Comparison of ENCODE assay signal across 17 mouse cellular contexts in the genomic region with DNA sequence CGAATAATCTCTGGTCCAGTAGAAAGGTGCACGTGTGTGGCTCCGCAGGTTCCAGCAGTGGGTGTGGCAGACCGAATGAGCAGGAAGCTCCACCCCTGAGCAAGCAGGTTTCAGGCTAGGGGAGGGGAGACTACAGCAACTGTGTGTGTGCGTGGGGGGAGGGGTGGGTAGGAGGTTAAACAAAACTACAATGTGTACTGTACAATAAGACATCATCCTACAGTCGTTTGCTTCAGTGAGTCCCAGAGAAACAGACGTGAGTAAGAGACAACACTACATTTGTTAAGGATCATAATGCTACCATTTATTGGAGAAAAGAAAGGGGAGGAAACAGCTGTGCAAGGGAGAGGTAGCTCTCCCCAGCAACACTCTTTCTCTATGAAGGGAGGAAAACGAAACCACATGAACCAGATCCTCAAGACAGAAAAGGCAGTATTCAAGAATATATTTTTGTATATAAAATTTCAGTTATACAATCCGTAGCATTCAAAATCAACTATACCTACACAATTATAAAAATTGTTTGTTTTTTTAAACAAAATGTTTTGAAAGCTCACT. TPM values are rescaled to one million over a fixed set of nuclear protein-coding genes. Genes with fewer than 3 reads are reported as not detected.
DNase-seq lines count a peak whose midpoint lies in the region; ATAC-seq and TF ChIP-seq lines count a peak whose summit lies in the region.
"Had no signal": no experiment of that assay in that cellular context is flagged by ENCODE, and none has a peak within 500 bp of the region (broad histone marks: within the 10 kb centered on the region; RNA-seq: fewer than 3 reads in every experiment).

No protein-coding gene starts in this region.

- 75% methylated on average over 9 of the region's 9 CpGs for WGBS in heart, embryonic 10.5 days
- 48% methylated on average over 7 of the region's 9 CpGs for WGBS in liver, postnatal 0 days (ENCODE audit: insufficient replicate concordance)
- 65% methylated on average over 5 of the region's 9 CpGs for WGBS in hindbrain, embryonic 11.5 days

- ATAC-seq in liver, postnatal 0 days = 0 out of 2 replicates have a peak, but pooled peaks have one; percentile 31
- ATAC-seq in hindbrain, embryonic 11.5 days (ENCODE audit: low FRiP score) = no peak
- ATAC-seq: forebrain, embryonic 14.5 days; hindbrain, embryonic 16.5 days had no signal

- DNase-seq in heart, embryonic 10.5 days (ENCODE audit: low spot score) = peak; percentile 19
- no peak for DNase-seq in heart, adult 11 months
- peak; percentile 63 for DNase-seq in 416B (ENCODE audit: low read depth)
- peak; percentile 35 for DNase-seq in ZHBTc4 (ENCODE audit: low read depth, low spot score)
- DNase-seq in liver, postnatal 0 days = no peak
- no peak for DNase-seq in right cerebral cortex, adult 18-20 months
- no peak for DNase-seq in lung, postnatal 10 days
- DNase-seq in hindbrain, embryonic 11.5 days (ENCODE audit: low spot score) = no peak
- DNase-seq: adrenal gland, postnatal 14 days; cerebellum, adult 9-10 months; embryo, embryonic 11 days; lung, adult 18-20 months had no signal

- no peak for TF ChIP-seq EP300 in liver, postnatal 0 days (IDR thresholded peaks at IDR 0.05; ENCODE audit: low read depth)

- peaks cover 27% of the 10 kb centered on the region for H3K36me3 ChIP-seq in heart, embryonic 10.5 days
- H3K36me3 ChIP-seq in liver, postnatal 0 days (replicated peaks; ENCODE audit: insufficient read depth, low read length) = peaks cover 24% of the 10 kb centered on the region
- no peaks in the 10 kb centered on the region for H3K36me3 ChIP-seq in hindbrain, embryonic 11.5 days (ENCODE audit: control insufficient read depth, insufficient read depth, low read length)
- H3K36me3 ChIP-seq: neural tube, embryonic 13.5 days had no signal

- no peaks in the 10 kb centered on the region for H3K4me1 ChIP-seq in heart, embryonic 10.5 days
- H3K4me1 ChIP-seq in liver, postnatal 0 days (ENCODE audit: insufficient read depth) = no peaks in the 10 kb centered on the region
- H3K4me1 ChIP-seq in hindbrain, embryonic 11.5 days (replicated peaks; ENCODE audit: control insufficient read depth, insufficient read depth, low read length) = no peaks in the 10 kb centered on the region
- H3K4me1 ChIP-seq: limb, embryonic 12.5 days; neural tube, embryonic 13.5 days had no signal

- no peaks in the 10 kb centered on the region for H3K9me3 ChIP-seq in heart, embryonic 10.5 days
- H3K9me3 ChIP-seq in liver, postnatal 0 days (ENCODE audit: low read length) = no peaks in the 10 kb centered on the region
- H3K9me3 ChIP-seq in hindbrain, embryonic 11.5 days (ENCODE audit: control insufficient read depth, low read length) = no peaks in the 10 kb centered on the region
- H3K9me3 ChIP-seq: limb, embryonic 12.5 days; neural tube, embryonic 13.5 days had no signal

- H3K9ac ChIP-seq in liver, postnatal 0 days (replicated peaks) = no peak overlapping the region
- H3K9ac ChIP-seq in hindbrain, embryonic 11.5 days (ENCODE audit: low read depth, low read length) = no peak overlapping the region
- H3K9ac ChIP-seq: limb, embryonic 12.5 days; neural tube, embryonic 13.5 days had no signal

- no peak for TF ChIP-seq CTCF in liver, postnatal 0 days (IDR thresholded peaks at IDR 0.05; ENCODE audit: low read depth)

- no peak overlapping the region for H3K27ac ChIP-seq in heart, embryonic 10.5 days
- H3K27ac ChIP-seq in liver, postnatal 0 days (ENCODE audit: low read depth) = no peak overlapping the region
- H3K27ac ChIP-seq in hindbrain, embryonic 11.5 days (ENCODE audit: low read depth, low read length) = no peak overlapping the region
- H3K27ac ChIP-seq: kidney, postnatal 0 days; limb, embryonic 12.5 days; neural tube, embryonic 13.5 days had no signal

- H3K27me3 ChIP-seq in heart, embryonic 10.5 days (ENCODE audit: insufficient read depth, poor library complexity, severe bottlenecking) = no peaks in the 10 kb centered on the region
- H3K27me3 ChIP-seq in liver, postnatal 0 days (ENCODE audit: insufficient read depth, low read length) = no peaks in the 10 kb centered on the region
- no peaks in the 10 kb centered on the region for H3K27me3 ChIP-seq in hindbrain, embryonic 11.5 days (ENCODE audit: control insufficient read depth, insufficient read depth, low read length)
- H3K27me3 ChIP-seq: limb, embryonic 12.5 days; neural tube, embryonic 13.5 days had no signal

- no peak overlapping the region for H3K4me2 ChIP-seq in liver, postnatal 0 days (ENCODE audit: low read depth, low read length)
- no peak overlapping the region for H3K4me2 ChIP-seq in hindbrain, embryonic 11.5 days (replicated peaks; ENCODE audit: low read depth, low read length)
- H3K4me2 ChIP-seq: limb, embryonic 12.5 days; neural tube, embryonic 13.5 days had no signal

- H3K4me3 ChIP-seq in heart, embryonic 10.5 days = no peak overlapping the region
- H3K4me3 ChIP-seq in liver, postnatal 0 days (ENCODE audit: low read depth, low read length) = no peak overlapping the region
- no peak overlapping the region for H3K4me3 ChIP-seq in hindbrain, embryonic 11.5 days (ENCODE audit: low read depth, low read length)
- H3K4me3 ChIP-seq: limb, embryonic 12.5 days; neural tube, embryonic 13.5 days had no signal

RNA-seq across cellular contexts. Expression of gene Tbx19, which starts 13.6 kb away (rescaled TPM):
- polyA plus RNA-seq in heart, embryonic 10.5 days (2016; fragmentation: Nextera tagmentation; extraction: Ambion mirVana) = not detected in 2 replicates
- 0.04 and 0.06 TPM in 2 replicates for polyA plus RNA-seq in liver, postnatal 0 days (2015; fragmentation: Nextera tagmentation; extraction: Ambion mirVana)
- not detected in 2 replicates for polyA plus RNA-seq in hindbrain, embryonic 11.5 days (2014; fragmentation: Nextera tagmentation; extraction: Ambion mirVana)
- polyA plus RNA-seq: hindbrain, embryonic 16.5 days; kidney, postnatal 0 days; limb, embryonic 12.5 days; neural tube, embryonic 13.5 days had no signal

RNA-seq across cellular contexts. Expression of gene Sft2d2, which starts 20.1 kb away (rescaled TPM):
- polyA plus RNA-seq in heart, embryonic 10.5 days (2016; fragmentation: Nextera tagmentation; extraction: Ambion mirVana) = 18.8 and 23.6 TPM in 2 replicates
- 7.8 and 8.8 TPM in 2 replicates for polyA plus RNA-seq in liver, postnatal 0 days (2015; fragmentation: Nextera tagmentation; extraction: Ambion mirVana)
- 11.1 and 11.8 TPM in 2 replicates for polyA plus RNA-seq in hindbrain, embryonic 11.5 days (2014; fragmentation: Nextera tagmentation; extraction: Ambion mirVana)

Comparison
In these comparisons a context has a peak if more than half of its experiments do, and no peak if none do; other contexts are left out.
1. DNase-seq: peak in heart, embryonic 10.5 days (single experiment), 416B (single experiment) and ZHBTc4 (single experiment); none in heart, adult 11 months (single experiment), liver, postnatal 0 days (single experiment), right cerebral cortex, adult 18-20 months (single experiment), lung, postnatal 10 days (single experiment) and hindbrain, embryonic 11.5 days (single experiment).